Mouse (Mus musculus): ENCODE measurements around the gene Pole3. TPM values are rescaled to one million over a fixed set of nuclear protein-coding genes. Genes with fewer than 3 reads are reported as not detected.

Pole3 gene
- total and polyA plus RNA-seq, 2 experiments from 2014 or later, result 21.9 to 31.4 TPM

GRCm38 (mm10) chr4:62516079-62516478 is 8.8 kb downstream of the Pole3 start:
- 30% methylated on average over 2 of the region's 2 CpGs for WGBS
- DNase-seq (ENCODE audit: low spot score), result peak; percentile 35
- H3K4me3 ChIP-seq (ENCODE audit: low read depth, low read length), result no peak overlapping the region

GRCm38 (mm10) chr4:62515490-62515889 is 9.4 kb downstream of the Pole3 start:
- peaks cover 23% of the 10 kb centered on the region for H3K4me1 ChIP-seq (ENCODE audit: control insufficient read depth, insufficient read depth)
- 47% methylated on average over 3 of the region's 3 CpGs for whole genome bisulfite sequencing
- peaks cover 36% of the 10 kb centered on the region for H3K36me3 ChIP-seq (replicated peaks; ENCODE audit: control insufficient read depth, insufficient read depth, low read length)
- H3K9ac ChIP-seq (replicated peaks; ENCODE audit: low read depth, low read length), result no peak overlapping the region; the same call in 1 of the 2 replicates
- TF ChIP-seq CTCF (IDR thresholded peaks at IDR 0.05; ENCODE audit: low read depth) (no peak), EP300 (IDR thresholded peaks at IDR 0.05; ENCODE audit: low read depth) (no peak)
- no peak overlapping the region for H3K4me3 ChIP-seq (ENCODE audit: low read depth, low read length)
- peak overlapping the region; percentile 77 for H3K27ac ChIP-seq (ENCODE audit: low read depth)
- 0 out of 2 replicates have a peak overlapping the region, but pooled peaks have one; percentile 22 for H3K4me2 ChIP-seq (ENCODE audit: low read depth, low read length)
- DNase-seq (ENCODE audit: low spot score) (no peak), ATAC-seq (ENCODE audit: insufficient read depth, low read depth) (no peak)
- no peaks in the 10 kb centered on the region for H3K9me3 ChIP-seq (replicated peaks; ENCODE audit: control insufficient read depth, low read length)
- no peaks in the 10 kb centered on the region for H3K27me3 ChIP-seq (ENCODE audit: control insufficient read depth, insufficient read depth, low read length)

More at GRCm38 (mm10) chr4:62516079-62516478, 8.8 kb downstream of the Pole3 start:
- Histone ChIP-seq H3K9ac (replicated peaks; ENCODE audit: low read depth, low read length) (no peak overlapping the region; the same call in 1 of the 2 replicates), H3K27ac (ENCODE audit: low read depth) (peak overlapping the region; percentile 77), H3K4me2 (ENCODE audit: low read depth, low read length) (peak overlapping the region; percentile 22), H3K4me1 (ENCODE audit: control insufficient read depth, insufficient read depth) (peaks cover 23% of the 10 kb centered on the region), H3K9me3 (replicated peaks; ENCODE audit: control insufficient read depth, low read length) (no peaks in the 10 kb centered on the region), H3K36me3 (replicated peaks; ENCODE audit: control insufficient read depth, insufficient read depth, low read length) (peaks cover 30% of the 10 kb centered on the region), H3K27me3 (ENCODE audit: control insufficient read depth, insufficient read depth, low read length) (no peaks in the 10 kb centered on the region)
- no peak for TF ChIP-seq EP300 (IDR thresholded peaks at IDR 0.05; ENCODE audit: low read depth)
- peak; percentile 19; the same call in 1 of the 2 replicates for TF ChIP-seq CTCF (IDR thresholded peaks at IDR 0.05; ENCODE audit: low read depth)
- peak; percentile 40; the same call in 1 of the 2 replicates for ATAC-seq (ENCODE audit: insufficient read depth, low read depth)

GRCm38 (mm10) chr4:62514995-62515394 is 9.9 kb downstream of the Pole3 start:
- H3K27ac ChIP-seq (ENCODE audit: low read depth), result 0 out of 2 replicates have a peak overlapping the region, but pooled peaks have one; percentile 77
- DNase-seq (ENCODE audit: low spot score) (no peak), ATAC-seq (ENCODE audit: insufficient read depth, low read depth) (no peak)
- H3K27me3 ChIP-seq (ENCODE audit: control insufficient read depth, insufficient read depth, low read length), result no peaks in the 10 kb centered on the region
- H3K4me1 ChIP-seq (ENCODE audit: control insufficient read depth, insufficient read depth), result peaks cover 23% of the 10 kb centered on the region
- WGBS, result 82% methylated on average over 7 of the region's 7 CpGs
- no peak for TF ChIP-seq EP300 (IDR thresholded peaks at IDR 0.05; ENCODE audit: low read depth)
- TF ChIP-seq CTCF (IDR thresholded peaks at IDR 0.05; ENCODE audit: low read depth), result no peak
- H3K9ac ChIP-seq (replicated peaks; ENCODE audit: low read depth, low read length), result no peak overlapping the region
- H3K4me3 ChIP-seq (ENCODE audit: low read depth, low read length), result no peak overlapping the region
- H3K4me2 ChIP-seq (ENCODE audit: low read depth, low read length), result no peak overlapping the region
- H3K36me3 ChIP-seq (replicated peaks; ENCODE audit: control insufficient read depth, insufficient read depth, low read length), result peaks cover 41% of the 10 kb centered on the region
- H3K9me3 ChIP-seq (replicated peaks; ENCODE audit: control insufficient read depth, low read length), result no peaks in the 10 kb centered on the region

GRCm38 (mm10) chr4:62513998-62514506 is 10.8 kb downstream of the Pole3 start:
- TF ChIP-seq CTCF (IDR thresholded peaks at IDR 0.05; ENCODE audit: low read depth), result no peak
- no peak for TF ChIP-seq EP300 (IDR thresholded peaks at IDR 0.05; ENCODE audit: low read depth)
- DNase-seq (ENCODE audit: low spot score) (no peak), ATAC-seq (ENCODE audit: insufficient read depth, low read depth) (no peak)
- no peaks in the 10 kb centered on the region for H3K27me3 ChIP-seq (ENCODE audit: control insufficient read depth, insufficient read depth, low read length)
- H3K4me3 ChIP-seq (ENCODE audit: low read depth, low read length), result no peak overlapping the region
- H3K4me2 ChIP-seq (ENCODE audit: low read depth, low read length), result no peak overlapping the region
- H3K4me1 ChIP-seq (ENCODE audit: control insufficient read depth, insufficient read depth), result peaks cover 22% of the 10 kb centered on the region
- peaks cover 50% of the 10 kb centered on the region for H3K36me3 ChIP-seq (replicated peaks; ENCODE audit: control insufficient read depth, insufficient read depth, low read length)
- H3K27ac ChIP-seq (ENCODE audit: low read depth), result no peak overlapping the region
- no peaks in the 10 kb centered on the region for H3K9me3 ChIP-seq (replicated peaks; ENCODE audit: control insufficient read depth, low read length)
- H3K9ac ChIP-seq (replicated peaks; ENCODE audit: low read depth, low read length), result no peak overlapping the region
- WGBS, result 50% methylated on average over 11 of the region's 11 CpGs

- ATAC-seq (ENCODE audit: insufficient read depth, low read depth), result no peak
- WGBS, result 81% methylated on average over 11 of the region's 11 CpGs
These were observed 14.9 kb downstream of the Pole3 start for GRCm38 (mm10) chr4:62509946-62510345.

GRCm38 (mm10) chr4:62508839-62509238 is 16.0 kb downstream of the Pole3 start:
- Histone ChIP-seq H3K9me3 (replicated peaks; ENCODE audit: control insufficient read depth, low read length) (no peaks in the 10 kb centered on the region), H3K4me1 (ENCODE audit: control insufficient read depth, insufficient read depth) (no peaks in the 10 kb centered on the region), H3K9ac (replicated peaks; ENCODE audit: low read depth, low read length) (no peak overlapping the region), H3K4me2 (ENCODE audit: low read depth, low read length) (no peak overlapping the region), H3K27me3 (ENCODE audit: control insufficient read depth, insufficient read depth, low read length) (no peaks in the 10 kb centered on the region), H3K27ac (ENCODE audit: low read depth) (no peak overlapping the region), H3K36me3 (replicated peaks; ENCODE audit: control insufficient read depth, insufficient read depth, low read length) (peaks cover 60% of the 10 kb centered on the region), H3K4me3 (ENCODE audit: low read depth, low read length) (no peak overlapping the region)
- DNase-seq (ENCODE audit: low spot score) (no peak), ATAC-seq (ENCODE audit: insufficient read depth, low read depth) (no peak)
- WGBS, result 73% methylated on average over 5 of the region's 5 CpGs
- TF ChIP-seq CTCF (IDR thresholded peaks at IDR 0.05; ENCODE audit: low read depth) (no peak), EP300 (IDR thresholded peaks at IDR 0.05; ENCODE audit: low read depth) (no peak)

More at GRCm38 (mm10) chr4:62509946-62510345, 14.9 kb downstream of the Pole3 start:
- Histone ChIP-seq H3K9me3 (replicated peaks; ENCODE audit: control insufficient read depth, low read length) (no peaks in the 10 kb centered on the region), H3K27ac (ENCODE audit: low read depth) (no peak overlapping the region), H3K9ac (replicated peaks; ENCODE audit: low read depth, low read length) (no peak overlapping the region), H3K27me3 (ENCODE audit: control insufficient read depth, insufficient read depth, low read length) (no peaks in the 10 kb centered on the region), H3K36me3 (replicated peaks; ENCODE audit: control insufficient read depth, insufficient read depth, low read length) (peaks cover 62% of the 10 kb centered on the region), H3K4me3 (ENCODE audit: low read depth, low read length) (no peak overlapping the region), H3K4me1 (ENCODE audit: control insufficient read depth, insufficient read depth) (no peaks in the 10 kb centered on the region), H3K4me2 (ENCODE audit: low read depth, low read length) (no peak overlapping the region)
- no peak for TF ChIP-seq EP300 (IDR thresholded peaks at IDR 0.05; ENCODE audit: low read depth)
- TF ChIP-seq CTCF (IDR thresholded peaks at IDR 0.05; ENCODE audit: low read depth), result no peak
- DNase-seq (ENCODE audit: low spot score), result no peak
